Mouse (Mus musculus) midbrain, embryonic 15.5 days (tissue): ENCODE data around the gene Nr1h3. TPM values are rescaled to one million over a fixed set of nuclear protein-coding genes. Genes with fewer than 3 reads are reported as not detected.
"Not testable (repeated sequence)": the region's sequence is repeated elsewhere in the genome, so short reads cannot be mapped to it uniquely, and the experiment has no call there.

Experiments
- ATAC-seq: fragments of 200-750 bp; cut with Nextera tagmentation; replicated peaks from 2 replicates; pipeline ENCODE4 v1.8.0; 2017; ENCODE audit warnings: moderate TSS enrichment
- H3K27ac ChIP-seq: fragments of 300-500 bp; sonication (generic); 2 replicates; pipeline ENCODE4 v1.5.1; 2015; ENCODE audit warnings: mild to moderate bottlenecking, inconsistent platforms
- H3K27me3 ChIP-seq: fragments of 300-500 bp; sonication (generic); replicated peaks from 2 replicates; pipeline ENCODE4 v1.6.1; 2015; ENCODE audit warnings: inconsistent platforms
- H3K36me3 ChIP-seq: fragments of 300-500 bp; sonication (generic); replicated peaks from 2 replicates; pipeline ENCODE4 v1.6.1; 2015; ENCODE audit warnings: inconsistent platforms
- H3K4me1 ChIP-seq: fragments of 300-500 bp; sonication (generic); 2 replicates; pipeline ENCODE4 v1.6.1; 2015; ENCODE audit warnings: inconsistent platforms
- H3K4me2 ChIP-seq: fragments of 300-500 bp; sonication (generic); 2 replicates; pipeline ENCODE4 v1.6.1; 2015; ENCODE audit warnings: inconsistent platforms, mild to moderate bottlenecking, moderate library complexity
- H3K4me3 ChIP-seq: fragments of 300-500 bp; sonication (generic); 2 replicates; pipeline ENCODE4 v1.5.1; 2015; ENCODE audit warnings: mild to moderate bottlenecking, inconsistent platforms
- H3K9ac ChIP-seq: fragments of 300-500 bp; sonication (generic); 2 replicates; pipeline ENCODE4 v1.6.1; 2015; ENCODE audit warnings: mild to moderate bottlenecking, inconsistent platforms
- H3K9me3 ChIP-seq: fragments of 300-500 bp; sonication (generic); 2 replicates; pipeline ENCODE4 v1.6.1; 2016; ENCODE audit warnings: inconsistent platforms
- WGBS: fragments of 180-500 bp; shearing (Covaris S2); methylation state at CpG from one replicate; pipeline ENCODE4 v1.1.7; 2015; ENCODE audit warnings: mixed read lengths; 5-methylcytosine and 5-hydroxymethylcytosine counted together
- polyA plus RNA-seq: library from polyadenylated mRNA; unstranded; fragments of >200 nt; fragmentation: Nextera tagmentation; extraction: Ambion mirVana; gene quantifications from 2 replicates; pipeline ENCODE4 v1.2.1, GENCODE M21; 2015

Gene Nr1h3
- polyA plus RNA-seq: 2.7 and 3.0 TPM in 2 replicates

- H3K27me3 ChIP-seq: no peaks in the 10 kb centered on the region
- 3% methylated on average over 28 of the region's 28 CpGs for WGBS
These were observed at the start of gene Nr1h3, which contains the start of gene Acp2 for GRCm38 (mm10) chr2:91202222-91202971. Nr1h3 (minus strand) TSS chr2:91202834. Acp2 (plus strand) TSS chr2:91202885.

GRCm38 (mm10) chr2:91252001-91252400, 49.4 kb upstream of the Nr1h3 start:
- no peak overlapping the region for H3K4me3 ChIP-seq
- no peaks in the 10 kb centered on the region for H3K36me3 ChIP-seq

More at GRCm38 (mm10) chr2:91202222-91202971, at the start of gene Nr1h3, which contains the start of gene Acp2:
- peaks cover 11% of the 10 kb centered on the region for H3K36me3 ChIP-seq
- peak; percentile 96 for ATAC-seq
- H3K4me1 ChIP-seq: peaks cover 27% of the 10 kb centered on the region
- peak within 1 kb of the TSS; percentile 63 for H3K4me2 ChIP-seq
- no peaks in the 10 kb centered on the region for H3K9me3 ChIP-seq
- H3K9ac ChIP-seq: peak within 1 kb of the TSS; percentile 91
- H3K27ac ChIP-seq: peak within 1 kb of the TSS; percentile 85
- peak within 1 kb of the TSS; percentile 82 for H3K4me3 ChIP-seq

GRCm38 (mm10) chr2:91248366-91248765, 45.7 kb upstream of the Nr1h3 start:
- H3K36me3 ChIP-seq: no peaks in the 10 kb centered on the region
- H3K4me1 ChIP-seq: no peaks in the 10 kb centered on the region
- H3K27ac ChIP-seq: no peak overlapping the region
- H3K4me3 ChIP-seq: no peak overlapping the region
- H3K9me3 ChIP-seq: no peaks in the 10 kb centered on the region
- no peak overlapping the region for H3K9ac ChIP-seq
- WGBS: 92% methylated on average over 4 of the region's 4 CpGs
- H3K27me3 ChIP-seq: no peaks in the 10 kb centered on the region; the same call in 1 of the 2 replicates
- no peak overlapping the region for H3K4me2 ChIP-seq
- no peak for ATAC-seq

More at GRCm38 (mm10) chr2:91252001-91252400, 49.4 kb upstream of the Nr1h3 start:
- Histone ChIP-seq H3K9ac (no peak overlapping the region), H3K4me2 (no peak overlapping the region), H3K27ac (no peak overlapping the region), H3K4me1 (peaks cover 20% of the 10 kb centered on the region), H3K9me3 (no peaks in the 10 kb centered on the region), H3K27me3 (peaks cover 19% of the 10 kb centered on the region; the same call in 1 of the 2 replicates)
- 75% methylated on average over 4 of the region's 4 CpGs for WGBS
- no peak for ATAC-seq

GRCm38 (mm10) chr2:91244557-91245228, 42.1 kb upstream of the Nr1h3 start:
- H3K9ac ChIP-seq: no peak overlapping the region
- no peaks in the 10 kb centered on the region for H3K9me3 ChIP-seq
- H3K27me3 ChIP-seq: no peaks in the 10 kb centered on the region
- ATAC-seq: no peak
- H3K36me3 ChIP-seq: no peaks in the 10 kb centered on the region
- no peak overlapping the region for H3K4me2 ChIP-seq
- no peak overlapping the region for H3K27ac ChIP-seq
- 87% methylated on average over 5 of the region's 5 CpGs for WGBS
- no peaks in the 10 kb centered on the region for H3K4me1 ChIP-seq
- H3K4me3 ChIP-seq: no peak overlapping the region

GRCm38 (mm10) chr2:91243416-91243815, 40.8 kb upstream of the Nr1h3 start:
- Histone ChIP-seq H3K4me1 (no peaks in the 10 kb centered on the region), H3K9me3 (no peaks in the 10 kb centered on the region), H3K27ac (no peak overlapping the region), H3K4me3 (no peak overlapping the region), H3K27me3 (no peaks in the 10 kb centered on the region), H3K4me2 (no peak overlapping the region), H3K36me3 (no peaks in the 10 kb centered on the region), H3K9ac (no peak overlapping the region)
- 55% methylated on average over 3 of the region's 3 CpGs for WGBS
- ATAC-seq: no peak

- WGBS: 75% methylated on average over 5 of the region's 5 CpGs
- H3K4me3 ChIP-seq: no peak overlapping the region
- H3K36me3 ChIP-seq: no peaks in the 10 kb centered on the region
- no peak overlapping the region for H3K9ac ChIP-seq
- H3K27me3 ChIP-seq: no peaks in the 10 kb centered on the region
- no peak overlapping the region for H3K27ac ChIP-seq
- ATAC-seq: no peak
- no peaks in the 10 kb centered on the region for H3K9me3 ChIP-seq
- H3K4me2 ChIP-seq: no peak overlapping the region
- peaks cover 4% of the 10 kb centered on the region for H3K4me1 ChIP-seq
These were observed 39.9 kb upstream of the Nr1h3 start for GRCm38 (mm10) chr2:91242547-91242946.

GRCm38 (mm10) chr2:91237511-91238080, 35.0 kb upstream of the Nr1h3 start:
- not testable (repeated sequence) for H3K9me3 ChIP-seq, H3K36me3 ChIP-seq, H3K27me3 ChIP-seq, H3K4me1 ChIP-seq
- H3K4me3 ChIP-seq: peak overlapping the region; percentile 73
- peak overlapping the region; percentile 88 for H3K4me2 ChIP-seq
- peak overlapping the region; percentile 73 for H3K9ac ChIP-seq
- H3K27ac ChIP-seq: peak overlapping the region; percentile 92
- 18% methylated on average over 4 of the region's 4 CpGs for WGBS
- ATAC-seq: peak; percentile 69

- under 1% methylated on average over 47 of the region's 48 CpGs for WGBS
- H3K36me3 ChIP-seq: no peaks in the 10 kb centered on the region
- no peaks in the 10 kb centered on the region for H3K27me3 ChIP-seq
- H3K9ac ChIP-seq: peak within 1 kb of the TSS; percentile 73
- H3K4me3 ChIP-seq: peak within 1 kb of the TSS; percentile 73
- H3K4me2 ChIP-seq: peak within 1 kb of the TSS; percentile 88
- H3K9me3 ChIP-seq: no peaks in the 10 kb centered on the region
- H3K27ac ChIP-seq: peak within 1 kb of the TSS; percentile 92
- peaks cover 10% of the 10 kb centered on the region for H3K4me1 ChIP-seq
- ATAC-seq: peak; percentile 99
These were observed 34.2 kb upstream of the Nr1h3 start, which contains the start of gene Ddb2 for GRCm38 (mm10) chr2:91236601-91237510. Ddb2 (minus strand) TSS chr2:91236982.

- no peak overlapping the region for H3K4me2 ChIP-seq
- H3K4me1 ChIP-seq: no peaks in the 10 kb centered on the region
- no peaks in the 10 kb centered on the region for H3K9me3 ChIP-seq
- no peaks in the 10 kb centered on the region for H3K36me3 ChIP-seq
- H3K9ac ChIP-seq: no peak overlapping the region
- 89% methylated on average over 2 of the region's 2 CpGs for WGBS
- no peak overlapping the region for H3K27ac ChIP-seq
- no peaks in the 10 kb centered on the region for H3K27me3 ChIP-seq
- no peak overlapping the region for H3K4me3 ChIP-seq
- no peak for ATAC-seq
These were observed 27.1 kb upstream of the Nr1h3 start for GRCm38 (mm10) chr2:91229735-91230134.

- H3K9me3 ChIP-seq: no peaks in the 10 kb centered on the region
- H3K4me1 ChIP-seq: no peaks in the 10 kb centered on the region
- H3K9ac ChIP-seq: no peak overlapping the region
- H3K4me3 ChIP-seq: no peak overlapping the region
- H3K4me2 ChIP-seq: no peak overlapping the region
- H3K36me3 ChIP-seq: no peaks in the 10 kb centered on the region
- ATAC-seq: no peak
- H3K27ac ChIP-seq: no peak overlapping the region
- H3K27me3 ChIP-seq: no peaks in the 10 kb centered on the region
- WGBS: 88% methylated on average over 2 of the region's 2 CpGs
These were observed 21.0 kb upstream of the Nr1h3 start for GRCm38 (mm10) chr2:91223614-91224013.

- Histone ChIP-seq H3K4me1 (no peaks in the 10 kb centered on the region), H3K9me3 (no peaks in the 10 kb centered on the region), H3K27me3 (no peaks in the 10 kb centered on the region), H3K4me3 (no peak overlapping the region), H3K36me3 (0 out of 2 replicates have a peak, but pooled peaks cover 6% of the 10 kb centered on the region), H3K4me2 (no peak overlapping the region), H3K9ac (no peak overlapping the region), H3K27ac (no peak overlapping the region)
- 95% methylated on average over 3 of the region's 3 CpGs for WGBS
- ATAC-seq: no peak
These were observed 17.9 kb upstream of the Nr1h3 start for GRCm38 (mm10) chr2:91220501-91220900.
